Mouse (Mus musculus): ENCODE data around the gene Bpnt1. TPM values are rescaled to one million over a fixed set of nuclear protein-coding genes. Genes with fewer than 3 reads are reported as not detected.

Gene Bpnt1
- polyA plus RNA-seq, 1 experiment from 2014 or later = 46.1 TPM

- 94% methylated on average over 8 of the region's 8 CpGs for WGBS
- H3K4me3 ChIP-seq (ENCODE audit: low read depth, low read length) = no peak overlapping the region
- no peak overlapping the region for H3K27ac ChIP-seq (ENCODE audit: low read length)
- no peaks in the 10 kb centered on the region for H3K4me1 ChIP-seq (ENCODE audit: control insufficient read depth, insufficient read depth, low read length)
- no peak overlapping the region for H3K9ac ChIP-seq (ENCODE audit: low read depth, low read length)
- H3K27me3 ChIP-seq (ENCODE audit: control insufficient read depth, insufficient read depth, low read depth, low read length) = no peaks in the 10 kb centered on the region
- ATAC-seq = no peak
- H3K4me2 ChIP-seq (ENCODE audit: low read length) = no peak overlapping the region
- H3K36me3 ChIP-seq (ENCODE audit: control insufficient read depth, insufficient read depth, low read length) = peaks cover 22% of the 10 kb centered on the region
- H3K9me3 ChIP-seq (replicated peaks; ENCODE audit: control insufficient read depth, low read length, poor library complexity, severe bottlenecking) = no peaks in the 10 kb centered on the region
Observed at GRCm38 (mm10) chr1:185356246-185356645, 24.3 kb downstream of the Bpnt1 start.

GRCm38 (mm10) chr1:185358211-185358610, 26.3 kb downstream of the Bpnt1 start:
- Histone ChIP-seq H3K27ac (ENCODE audit: low read length) (no peak overlapping the region), H3K4me1 (ENCODE audit: control insufficient read depth, insufficient read depth, low read length) (peaks cover 5% of the 10 kb centered on the region), H3K4me2 (ENCODE audit: low read length) (no peak overlapping the region), H3K9ac (ENCODE audit: low read depth, low read length) (no peak overlapping the region), H3K4me3 (ENCODE audit: low read depth, low read length) (no peak overlapping the region), H3K36me3 (ENCODE audit: control insufficient read depth, insufficient read depth, low read length) (peaks cover 12% of the 10 kb centered on the region), H3K27me3 (ENCODE audit: control insufficient read depth, insufficient read depth, low read depth, low read length) (no peaks in the 10 kb centered on the region), H3K9me3 (replicated peaks; ENCODE audit: control insufficient read depth, low read length, poor library complexity, severe bottlenecking) (no peaks in the 10 kb centered on the region)
- 92% methylated on average over 4 of the region's 4 CpGs for WGBS
- ATAC-seq = no peak

DNA sequence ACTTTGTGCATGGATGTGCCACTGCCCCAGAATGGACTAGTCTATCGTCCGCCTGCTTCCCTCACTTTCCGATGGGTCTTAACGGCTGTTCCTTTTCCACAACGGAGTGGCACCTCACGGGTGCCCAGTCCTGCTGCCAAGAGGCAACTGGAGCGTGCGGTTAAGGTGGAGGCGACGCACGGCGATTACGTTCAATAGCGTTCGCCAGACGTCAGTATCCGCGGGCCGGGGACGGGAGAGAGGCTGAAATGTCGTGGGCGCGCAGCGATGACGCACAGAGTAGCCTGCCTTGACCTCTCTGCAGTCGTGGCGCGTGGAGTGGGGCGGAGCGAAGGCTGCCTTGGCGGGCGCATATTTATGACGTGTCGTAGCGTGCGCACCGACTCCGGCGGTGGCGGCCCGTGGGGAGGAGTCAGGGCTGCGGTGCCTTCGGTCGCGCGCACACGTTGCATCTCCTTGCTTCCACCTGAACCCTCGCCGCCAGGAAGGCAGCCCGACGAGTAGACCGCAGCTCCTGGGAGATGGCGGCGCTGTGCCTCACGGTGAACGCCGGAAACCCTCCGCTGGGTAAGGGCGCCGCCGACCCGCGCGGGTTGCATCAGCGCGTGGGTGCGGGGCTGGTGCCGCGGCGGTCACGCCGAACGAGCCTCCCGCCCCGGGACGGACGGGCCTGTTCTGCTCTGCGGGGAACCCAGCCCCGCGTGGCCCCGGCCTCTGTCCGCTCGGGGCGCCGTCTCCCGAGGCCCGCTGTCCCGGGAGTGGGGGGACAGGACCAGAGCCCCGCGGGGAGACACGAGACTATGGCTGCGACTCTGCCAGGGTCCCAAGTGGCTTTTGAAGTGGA, 30.9 kb downstream of the Bpnt1 start, which contains the start of gene Eprs:
Eprs (plus strand) TSS at position 368 of the 844 bp plus-strand sequence.
- Histone ChIP-seq H3K4me3 (ENCODE audit: low read depth, low read length) (peak within 1 kb of the TSS; percentile 96), H3K9ac (ENCODE audit: low read depth, low read length) (peak within 1 kb of the TSS; percentile 86), H3K4me2 (ENCODE audit: low read length) (peak within 1 kb of the TSS; percentile 76), H3K4me1 (ENCODE audit: control insufficient read depth, insufficient read depth, low read length) (peaks cover 28% of the 10 kb centered on the region), H3K27me3 (ENCODE audit: control insufficient read depth, insufficient read depth, low read depth, low read length) (no peaks in the 10 kb centered on the region), H3K27ac (ENCODE audit: low read length) (peak within 1 kb of the TSS; percentile 92), H3K36me3 (ENCODE audit: control insufficient read depth, insufficient read depth, low read length) (peaks cover 4% of the 10 kb centered on the region), H3K9me3 (replicated peaks; ENCODE audit: control insufficient read depth, low read length, poor library complexity, severe bottlenecking) (no peaks in the 10 kb centered on the region)
- WGBS = under 1% methylated on average over 90 of the region's 92 CpGs
- peak; percentile 96 for ATAC-seq

DNA sequence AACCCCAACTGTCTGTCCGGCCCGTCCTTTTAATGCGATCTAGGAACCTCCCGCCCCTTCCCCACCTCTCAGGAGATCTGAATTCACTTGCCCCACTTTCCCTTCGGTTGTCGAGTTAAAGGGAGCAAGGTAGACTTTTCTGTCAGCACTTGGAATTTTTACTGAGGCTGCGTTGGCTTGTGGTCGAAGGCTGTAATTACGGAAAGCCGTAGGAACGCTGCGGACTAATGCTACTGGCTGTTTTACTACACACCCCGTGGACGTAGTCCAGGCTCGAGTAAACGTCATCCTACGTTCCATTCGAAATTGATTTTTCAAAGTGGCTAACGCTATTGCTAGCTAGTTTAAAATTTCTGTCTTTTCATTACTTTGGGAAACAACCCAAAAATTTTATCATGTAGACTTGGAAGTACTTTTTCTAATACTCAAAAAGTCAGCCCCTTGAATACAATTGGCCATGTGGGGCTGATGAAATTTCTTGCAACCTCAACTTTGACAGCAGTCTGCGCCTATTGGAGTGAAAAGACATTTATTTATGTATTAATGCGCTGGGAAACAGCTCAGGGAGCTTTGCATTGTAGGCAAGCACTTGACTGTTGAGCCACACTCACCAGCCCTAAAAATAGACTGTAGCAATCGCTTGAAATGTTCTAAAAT, 31.7 kb downstream of the Bpnt1 start:
- Histone ChIP-seq H3K27me3 (ENCODE audit: control insufficient read depth, insufficient read depth, low read depth, low read length) (no peaks in the 10 kb centered on the region), H3K27ac (ENCODE audit: low read length) (peak overlapping the region; percentile 92), H3K4me1 (ENCODE audit: control insufficient read depth, insufficient read depth, low read length) (peaks cover 28% of the 10 kb centered on the region), H3K36me3 (ENCODE audit: control insufficient read depth, insufficient read depth, low read length) (peaks cover 3% of the 10 kb centered on the region; the same call in 1 of the 2 replicates), H3K9me3 (replicated peaks; ENCODE audit: control insufficient read depth, low read length, poor library complexity, severe bottlenecking) (no peaks in the 10 kb centered on the region), H3K4me3 (ENCODE audit: low read depth, low read length) (peak overlapping the region; percentile 96), H3K4me2 (ENCODE audit: low read length) (peak overlapping the region; percentile 76), H3K9ac (ENCODE audit: low read depth, low read length) (peak overlapping the region; percentile 86)
- WGBS = 5% methylated on average over 22 of the region's 22 CpGs
- ATAC-seq = peak; percentile 50

GRCm38 (mm10) chr1:185364183-185364540, 32.2 kb downstream of the Bpnt1 start:
- Histone ChIP-seq H3K9me3 (replicated peaks; ENCODE audit: control insufficient read depth, low read length, poor library complexity, severe bottlenecking) (no peaks in the 10 kb centered on the region), H3K4me1 (ENCODE audit: control insufficient read depth, insufficient read depth, low read length) (peaks cover 28% of the 10 kb centered on the region), H3K4me3 (ENCODE audit: low read depth, low read length) (peak overlapping the region; percentile 96), H3K9ac (ENCODE audit: low read depth, low read length) (peak overlapping the region; percentile 86; the same call in 1 of the 2 replicates), H3K27ac (ENCODE audit: low read length) (no peak overlapping the region), H3K36me3 (ENCODE audit: control insufficient read depth, insufficient read depth, low read length) (peaks cover 3% of the 10 kb centered on the region; the same call in 1 of the 2 replicates), H3K4me2 (ENCODE audit: low read length) (peak overlapping the region; percentile 76), H3K27me3 (ENCODE audit: control insufficient read depth, insufficient read depth, low read depth, low read length) (no peaks in the 10 kb centered on the region)
- 34% methylated on average over 6 of the region's 6 CpGs for WGBS
- ATAC-seq = no peak

DNA sequence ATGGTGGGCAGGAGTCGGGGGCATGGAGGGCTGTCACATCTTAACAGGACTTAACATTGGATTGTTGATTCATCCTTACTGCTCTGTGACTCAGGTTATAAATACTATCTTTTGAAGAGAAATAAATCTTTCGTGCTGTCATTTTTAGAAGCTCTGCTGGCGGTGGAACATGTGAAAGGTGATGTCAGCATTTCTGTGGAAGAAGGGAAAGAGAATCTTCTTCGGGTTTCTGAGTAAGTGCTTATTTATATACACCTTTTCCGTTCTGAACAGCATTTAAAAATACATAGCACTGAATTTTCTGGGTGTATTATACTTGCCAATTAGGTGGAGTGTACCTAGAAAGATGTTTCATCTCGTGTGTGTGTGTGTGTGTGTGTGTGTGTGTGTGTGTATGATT, 35.4 kb downstream of the Bpnt1 start:
- no peak overlapping the region for H3K9ac ChIP-seq (ENCODE audit: low read depth, low read length)
- H3K9me3 ChIP-seq (replicated peaks; ENCODE audit: control insufficient read depth, low read length, poor library complexity, severe bottlenecking) = no peaks in the 10 kb centered on the region
- H3K36me3 ChIP-seq (ENCODE audit: control insufficient read depth, insufficient read depth, low read length) = peaks cover 17% of the 10 kb centered on the region
- H3K27me3 ChIP-seq (ENCODE audit: control insufficient read depth, insufficient read depth, low read depth, low read length) = no peaks in the 10 kb centered on the region
- H3K27ac ChIP-seq (ENCODE audit: low read length) = no peak overlapping the region
- peaks cover 23% of the 10 kb centered on the region for H3K4me1 ChIP-seq (ENCODE audit: control insufficient read depth, insufficient read depth, low read length)
- H3K4me3 ChIP-seq (ENCODE audit: low read depth, low read length) = no peak overlapping the region
- no peak overlapping the region for H3K4me2 ChIP-seq (ENCODE audit: low read length)
- 89% methylated on average over 6 of the region's 6 CpGs for WGBS
- no peak for ATAC-seq

- Histone ChIP-seq H3K4me3 (ENCODE audit: low read depth, low read length) (no peak overlapping the region), H3K9me3 (replicated peaks; ENCODE audit: control insufficient read depth, low read length, poor library complexity, severe bottlenecking) (no peaks in the 10 kb centered on the region), H3K27ac (ENCODE audit: low read length) (no peak overlapping the region), H3K4me1 (ENCODE audit: control insufficient read depth, insufficient read depth, low read length) (peaks cover 11% of the 10 kb centered on the region), H3K4me2 (ENCODE audit: low read length) (no peak overlapping the region), H3K27me3 (ENCODE audit: control insufficient read depth, insufficient read depth, low read depth, low read length) (no peaks in the 10 kb centered on the region), H3K9ac (ENCODE audit: low read depth, low read length) (no peak overlapping the region), H3K36me3 (ENCODE audit: control insufficient read depth, insufficient read depth, low read length) (peaks cover 29% of the 10 kb centered on the region)
- 97% methylated on average over 6 of the region's 6 CpGs for WGBS
- no peak for ATAC-seq
Observed at GRCm38 (mm10) chr1:185369979-185370378, 38.0 kb downstream of the Bpnt1 start.

DNA sequence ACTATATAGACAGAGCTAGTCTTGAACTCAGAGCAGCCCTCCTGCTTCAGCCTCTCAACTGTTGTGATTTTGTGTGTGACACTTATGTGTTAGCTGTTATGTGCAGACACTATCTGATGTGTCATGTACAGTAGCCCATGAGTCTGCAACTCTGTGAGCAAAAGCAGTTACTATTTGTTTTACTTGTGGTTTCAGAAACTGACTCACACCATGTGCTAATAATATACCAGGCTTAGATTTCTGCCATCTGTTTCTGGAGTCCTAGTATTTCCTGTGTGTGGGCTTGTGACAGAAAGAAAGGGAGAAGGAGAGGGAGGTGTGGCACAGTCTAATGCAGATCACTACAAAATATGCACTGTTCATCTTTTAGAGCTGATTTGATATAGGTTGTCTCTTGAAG, 44.4 kb downstream of the Bpnt1 start:
- Histone ChIP-seq H3K4me3 (ENCODE audit: low read depth, low read length) (no peak overlapping the region), H3K9me3 (replicated peaks; ENCODE audit: control insufficient read depth, low read length, poor library complexity, severe bottlenecking) (no peaks in the 10 kb centered on the region), H3K9ac (ENCODE audit: low read depth, low read length) (no peak overlapping the region), H3K36me3 (ENCODE audit: control insufficient read depth, insufficient read depth, low read length) (peaks cover 48% of the 10 kb centered on the region), H3K27me3 (ENCODE audit: control insufficient read depth, insufficient read depth, low read depth, low read length) (no peaks in the 10 kb centered on the region), H3K27ac (ENCODE audit: low read length) (no peak overlapping the region), H3K4me1 (ENCODE audit: control insufficient read depth, insufficient read depth, low read length) (no peaks in the 10 kb centered on the region), H3K4me2 (ENCODE audit: low read length) (no peak overlapping the region)
- no peak for ATAC-seq

DNA sequence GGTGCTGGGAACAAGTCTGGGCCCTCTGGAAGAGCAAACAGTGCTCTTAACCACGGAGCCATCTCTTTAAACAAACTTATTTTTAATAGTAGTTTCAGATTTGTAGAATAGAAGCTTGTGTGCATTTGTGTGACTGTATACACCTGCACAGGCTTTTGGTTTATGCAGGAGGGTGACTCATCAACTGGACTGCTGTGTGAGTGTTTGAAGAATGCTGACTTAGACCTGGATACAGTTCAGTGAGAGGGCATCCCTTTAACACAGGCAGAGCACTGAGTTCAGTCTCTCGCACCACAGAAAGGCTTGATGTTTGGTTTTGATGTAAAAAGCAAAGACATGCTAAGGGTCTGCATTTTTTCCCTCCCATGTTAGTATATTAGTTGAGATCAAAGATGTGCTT, 45.5 kb downstream of the Bpnt1 start:
- Histone ChIP-seq H3K4me3 (ENCODE audit: low read depth, low read length) (no peak overlapping the region), H3K9ac (ENCODE audit: low read depth, low read length) (no peak overlapping the region), H3K27ac (ENCODE audit: low read length) (no peak overlapping the region), H3K27me3 (ENCODE audit: control insufficient read depth, insufficient read depth, low read depth, low read length) (no peaks in the 10 kb centered on the region), H3K4me2 (ENCODE audit: low read length) (no peak overlapping the region), H3K9me3 (replicated peaks; ENCODE audit: control insufficient read depth, low read length, poor library complexity, severe bottlenecking) (no peaks in the 10 kb centered on the region), H3K4me1 (ENCODE audit: control insufficient read depth, insufficient read depth, low read length) (no peaks in the 10 kb centered on the region), H3K36me3 (ENCODE audit: control insufficient read depth, insufficient read depth, low read length) (peaks cover 44% of the 10 kb centered on the region)
- ATAC-seq = no peak
- 96% methylated on average over 2 of the region's 2 CpGs for WGBS
